Mouse (Mus musculus): ENCODE data around the gene Zfhx3.

Zfhx3 gene

DNA sequence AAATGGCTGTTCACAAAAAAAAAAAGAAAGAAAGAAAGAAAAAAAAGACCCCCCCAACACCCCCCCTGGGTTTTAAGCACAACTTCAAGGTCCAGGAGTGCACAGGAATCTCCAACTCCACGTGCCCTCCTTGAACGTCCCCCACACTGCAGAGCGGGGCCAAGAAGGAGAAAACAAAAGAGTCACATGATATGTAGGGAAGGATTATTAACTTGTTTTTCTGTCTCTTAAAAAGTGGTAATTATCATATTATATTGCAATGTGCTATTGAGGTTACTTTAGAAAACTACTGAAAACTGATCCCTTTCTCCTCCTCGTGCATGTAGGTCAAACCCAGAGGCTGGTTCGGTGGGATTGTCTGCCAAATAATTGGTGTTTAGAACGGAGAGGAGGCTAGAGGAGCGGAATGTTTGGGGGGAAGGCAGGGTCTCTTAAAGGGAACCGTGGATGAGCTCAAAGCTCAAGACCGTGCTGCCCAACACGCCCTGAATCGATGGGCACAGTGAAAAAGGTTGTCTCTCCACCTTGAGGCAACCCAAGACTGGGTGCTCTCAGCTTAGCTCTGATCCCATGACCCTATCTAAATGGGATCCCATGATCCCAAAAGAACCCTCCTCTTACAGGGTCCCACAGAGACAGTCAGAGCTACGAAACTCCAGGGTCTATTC, 612.3 kb downstream of the Zfhx3 start:
- DNase-seq = no peak

DNA sequence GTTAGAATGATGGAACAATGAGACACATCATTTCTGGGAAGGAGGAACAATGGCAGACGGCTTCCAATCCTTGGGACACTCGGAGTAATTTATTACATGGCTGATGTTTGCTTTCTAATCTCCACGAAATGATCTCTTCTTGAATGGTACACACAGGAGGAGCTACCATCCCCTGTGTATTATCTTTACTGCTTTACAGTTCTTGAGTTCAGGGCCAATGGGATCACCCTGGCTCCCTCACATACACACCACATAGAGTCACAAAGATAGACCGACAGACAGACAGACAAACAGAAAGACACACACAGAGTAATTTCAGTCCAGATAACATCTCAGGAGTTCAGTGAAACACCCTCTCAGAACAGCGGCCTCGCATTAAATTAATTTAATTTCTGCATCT, 621.0 kb downstream of the Zfhx3 start:
- no peak for DNase-seq

DNA sequence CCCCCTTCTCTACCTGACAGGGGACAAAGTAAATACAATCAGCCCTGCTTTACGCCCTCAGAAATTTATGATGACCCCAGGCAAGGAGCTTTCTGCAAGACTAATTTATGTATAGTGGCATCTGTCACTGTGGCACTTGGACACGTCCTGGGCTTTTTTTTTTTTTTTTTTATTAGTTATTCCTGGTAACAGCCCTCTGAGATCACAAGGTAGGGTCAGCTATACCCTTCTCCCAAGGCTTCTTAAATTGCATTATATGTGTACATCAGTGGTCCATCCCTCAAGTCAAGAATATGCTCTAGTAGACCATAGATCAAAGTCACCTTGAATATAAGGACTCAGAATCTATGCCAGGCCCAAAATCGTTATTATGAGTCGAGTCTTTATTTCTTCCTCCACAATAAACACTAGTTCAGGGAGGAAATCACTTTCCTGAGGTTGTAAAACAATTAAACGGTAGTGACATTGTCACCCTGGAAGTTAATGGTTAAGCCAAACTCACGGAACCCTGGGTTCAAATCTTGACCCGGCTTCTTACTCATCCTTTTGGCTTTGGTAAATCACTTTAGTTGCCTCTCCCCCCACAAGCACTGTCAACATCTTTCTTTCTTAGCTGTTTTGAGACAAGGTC, 621.6 kb downstream of the Zfhx3 start:
- DNase-seq = no peak

DNA sequence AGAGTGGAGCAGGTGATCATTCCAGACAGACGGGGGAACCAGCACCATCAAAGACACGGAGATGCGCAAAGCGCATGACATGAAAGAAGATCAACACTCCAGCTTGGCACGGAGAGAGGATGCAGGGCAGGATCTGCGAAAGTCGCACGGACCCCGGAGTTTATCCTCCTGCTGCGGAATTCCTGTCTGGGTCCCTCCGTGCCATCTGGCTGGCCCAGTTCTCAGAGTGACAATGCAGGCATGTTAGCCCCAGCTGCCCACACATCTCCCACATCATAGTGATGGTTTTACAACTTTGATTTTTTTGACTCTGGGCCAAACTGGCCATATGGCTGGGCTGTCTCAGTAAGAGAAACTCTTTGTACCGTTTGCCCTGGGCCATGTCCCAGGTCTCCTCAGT, 623.6 kb downstream of the Zfhx3 start:
- DNase-seq = no peak

DNA sequence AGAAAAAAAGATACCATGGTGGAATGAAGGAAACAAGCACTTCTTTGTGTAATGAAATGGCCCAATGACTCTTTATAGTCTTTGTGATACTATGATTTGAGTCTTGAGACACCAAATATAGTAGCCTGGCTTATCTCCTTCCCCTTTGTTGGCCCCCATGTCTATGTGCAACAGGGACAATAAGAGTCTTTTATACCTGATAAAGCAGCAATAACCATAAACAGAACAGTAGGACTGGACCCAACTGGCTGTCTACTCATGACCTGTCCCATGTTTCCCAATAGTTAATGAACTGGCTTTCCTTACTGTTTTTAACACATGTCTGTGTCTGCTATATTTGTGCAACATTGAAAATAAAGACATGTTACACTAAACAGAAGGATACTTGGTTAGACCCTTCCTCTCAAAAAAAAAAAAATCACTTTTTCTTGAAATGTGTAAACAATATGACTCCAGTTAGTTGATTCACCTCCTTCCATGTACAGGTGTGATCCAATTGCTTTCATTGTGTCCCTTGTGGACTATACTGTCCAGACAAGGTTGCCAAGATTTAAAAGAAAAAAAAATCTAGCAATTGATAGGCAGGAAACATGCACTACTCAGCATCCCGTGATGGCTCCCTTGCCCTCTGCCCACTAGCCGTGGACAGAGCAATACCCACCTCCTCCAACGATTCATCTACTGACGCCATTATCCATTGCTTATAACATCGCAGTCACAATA, 631.0 kb downstream of the Zfhx3 start:
- DNase-seq = no peak

DNA sequence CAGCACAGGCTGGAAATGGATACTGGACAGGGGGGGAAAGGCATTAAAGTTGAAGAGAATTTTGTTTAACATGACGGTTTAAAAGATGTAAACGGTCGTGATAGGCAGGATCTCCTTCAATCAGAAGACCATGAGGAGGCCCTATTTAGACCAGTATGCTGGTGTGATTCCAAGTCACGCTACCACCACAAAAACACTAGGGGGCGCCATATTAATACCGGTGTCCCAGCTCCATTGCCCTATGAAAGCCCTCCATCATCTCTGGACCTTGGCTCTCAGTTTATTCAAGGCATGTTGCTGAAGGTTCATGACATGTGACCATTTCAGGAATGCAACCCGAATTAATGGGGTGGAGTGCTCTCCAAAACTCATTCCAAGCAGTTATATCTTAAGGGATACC, 631.7 kb downstream of the Zfhx3 start:
- peak; percentile 52 for DNase-seq

DNA sequence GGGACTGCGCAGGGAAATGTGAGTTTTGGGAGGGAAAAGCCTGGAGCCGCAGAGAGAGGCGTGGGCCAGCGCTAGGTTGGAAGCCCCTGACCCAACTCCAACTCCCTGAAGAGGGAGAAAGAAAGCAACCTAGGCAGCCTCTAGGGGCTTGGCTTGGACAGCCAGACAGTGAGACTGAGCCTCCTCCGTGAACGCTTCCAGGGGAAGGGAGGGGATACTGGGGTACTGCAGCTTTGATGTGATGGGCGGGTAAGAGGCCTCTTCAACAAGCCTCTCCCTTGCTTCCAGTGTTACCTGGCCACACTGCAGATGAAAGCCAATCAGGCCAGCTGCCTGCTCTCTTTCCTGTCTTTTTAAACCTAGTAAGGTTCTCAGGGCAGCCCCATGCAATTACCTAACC, 635.1 kb downstream of the Zfhx3 start:
- no peak for DNase-seq

DNA sequence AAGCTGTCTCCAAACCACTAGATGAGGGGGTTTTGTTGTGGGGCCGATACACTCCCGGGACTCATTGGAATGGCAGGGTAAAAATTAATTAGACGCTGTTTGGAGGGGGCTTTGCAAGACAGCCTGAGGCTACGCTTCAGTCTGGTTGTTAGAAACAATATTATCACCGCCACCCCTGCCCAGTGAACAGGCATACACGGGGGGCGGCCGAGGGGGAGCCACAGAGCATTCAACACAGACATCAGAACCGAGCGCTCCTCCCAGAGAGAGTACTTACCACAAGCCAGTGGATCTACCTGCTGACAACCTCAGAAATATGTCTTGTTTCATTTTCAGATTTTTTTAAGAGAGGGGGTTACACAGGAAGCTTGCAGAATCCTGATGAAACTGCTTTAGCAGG, 635.9 kb downstream of the Zfhx3 start:
- DNase-seq = no peak

DNA sequence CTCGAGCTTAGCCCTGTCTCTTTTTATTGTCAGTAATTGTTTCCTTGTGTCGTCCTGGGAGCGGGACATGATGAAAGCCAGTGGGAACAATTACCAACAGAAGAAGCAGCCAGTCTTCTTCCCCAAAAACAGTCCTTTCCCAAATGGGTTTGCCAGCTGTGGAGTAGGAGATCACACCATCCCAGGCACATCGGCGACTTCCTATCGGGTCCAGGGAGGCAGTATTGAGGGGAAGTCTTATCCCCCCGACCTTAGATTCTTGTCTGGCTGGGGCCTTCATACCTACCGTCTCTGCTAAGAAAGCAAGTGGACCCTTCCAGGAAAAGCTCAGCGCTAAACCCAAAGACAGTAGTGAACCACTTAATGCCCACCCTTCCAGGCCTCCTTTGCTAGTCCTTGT, 637.4 kb downstream of the Zfhx3 start:
- DNase-seq = no peak

DNA sequence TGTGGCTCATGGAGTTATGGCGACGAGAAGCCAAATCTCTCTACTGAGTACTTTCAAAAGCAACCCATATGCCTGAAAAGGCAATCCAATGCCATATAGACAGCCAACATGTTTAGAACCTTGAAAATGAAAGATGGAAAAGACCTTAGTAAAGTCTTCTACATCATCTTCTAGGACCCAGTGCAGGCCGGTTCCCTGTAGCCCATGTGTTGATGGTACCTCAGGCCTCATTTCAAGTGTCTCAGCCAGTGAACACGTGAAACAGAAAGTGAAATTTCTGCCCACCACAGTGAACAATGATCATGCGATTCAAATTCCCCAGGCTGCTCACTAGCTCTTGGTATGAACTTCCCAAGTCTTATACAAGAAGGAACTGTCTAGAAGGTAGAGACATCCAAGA, 637.9 kb downstream of the Zfhx3 start:
- DNase-seq = no peak

DNA sequence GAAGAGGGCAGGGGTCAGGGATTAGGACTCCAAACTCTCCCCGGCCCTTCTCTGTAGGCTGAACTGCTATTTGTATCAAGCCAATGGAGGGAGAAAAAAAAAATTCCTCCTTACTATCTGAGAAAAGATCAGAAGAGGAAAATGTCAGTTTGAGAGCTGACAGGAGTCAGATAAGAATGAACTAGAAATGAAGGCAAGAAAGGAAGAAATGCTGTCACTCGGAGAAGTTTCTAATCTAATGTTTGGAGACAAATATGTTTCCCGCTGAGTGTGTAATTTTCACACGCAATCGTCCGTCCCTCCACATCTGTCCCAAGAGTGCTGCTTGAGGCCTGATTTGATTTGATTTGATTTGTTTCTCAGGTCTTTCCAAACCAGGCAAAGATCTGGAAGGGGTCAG, 639.1 kb downstream of the Zfhx3 start:
- no peak for DNase-seq

DNA sequence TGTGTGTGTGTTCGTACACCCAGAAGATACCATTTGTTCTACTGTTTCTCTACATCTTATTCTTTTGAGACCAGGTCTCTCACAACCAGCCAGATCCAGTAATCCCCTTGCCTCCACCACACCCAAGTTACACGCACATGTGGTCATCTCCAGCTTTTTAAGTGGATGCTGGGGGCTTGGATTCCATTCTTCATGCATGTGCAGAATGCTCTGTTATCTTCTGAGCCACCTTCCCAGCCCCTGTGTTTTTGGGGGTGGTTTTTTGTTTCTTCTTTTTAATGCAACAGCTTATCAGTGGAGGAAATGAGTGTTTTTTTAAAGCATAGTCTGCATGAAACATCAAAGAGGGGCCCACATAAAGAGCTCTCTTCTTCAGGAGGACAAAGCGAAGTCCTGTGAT, 639.8 kb downstream of the Zfhx3 start:
- peak; percentile 22 for DNase-seq

DNA sequence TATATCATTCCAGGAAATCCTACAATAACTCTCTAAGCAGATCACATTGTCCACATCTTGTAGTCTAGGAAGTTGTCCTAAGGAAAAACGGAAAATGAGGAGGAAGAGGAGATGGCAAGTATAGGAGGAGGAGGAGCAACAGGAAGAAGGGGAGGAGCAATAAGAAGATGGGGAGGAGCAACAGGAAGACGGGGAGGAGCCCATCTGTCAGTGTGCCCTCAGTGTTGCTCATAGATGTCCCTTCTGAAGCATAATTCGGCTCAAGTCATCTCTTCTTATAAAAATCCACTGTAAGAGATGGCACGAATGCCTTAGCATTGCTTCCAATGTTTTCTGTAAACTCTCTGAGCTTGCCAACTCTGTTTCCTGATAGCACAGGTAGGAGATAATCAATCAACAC, 640.8 kb downstream of the Zfhx3 start:
- DNase-seq = no peak

DNA sequence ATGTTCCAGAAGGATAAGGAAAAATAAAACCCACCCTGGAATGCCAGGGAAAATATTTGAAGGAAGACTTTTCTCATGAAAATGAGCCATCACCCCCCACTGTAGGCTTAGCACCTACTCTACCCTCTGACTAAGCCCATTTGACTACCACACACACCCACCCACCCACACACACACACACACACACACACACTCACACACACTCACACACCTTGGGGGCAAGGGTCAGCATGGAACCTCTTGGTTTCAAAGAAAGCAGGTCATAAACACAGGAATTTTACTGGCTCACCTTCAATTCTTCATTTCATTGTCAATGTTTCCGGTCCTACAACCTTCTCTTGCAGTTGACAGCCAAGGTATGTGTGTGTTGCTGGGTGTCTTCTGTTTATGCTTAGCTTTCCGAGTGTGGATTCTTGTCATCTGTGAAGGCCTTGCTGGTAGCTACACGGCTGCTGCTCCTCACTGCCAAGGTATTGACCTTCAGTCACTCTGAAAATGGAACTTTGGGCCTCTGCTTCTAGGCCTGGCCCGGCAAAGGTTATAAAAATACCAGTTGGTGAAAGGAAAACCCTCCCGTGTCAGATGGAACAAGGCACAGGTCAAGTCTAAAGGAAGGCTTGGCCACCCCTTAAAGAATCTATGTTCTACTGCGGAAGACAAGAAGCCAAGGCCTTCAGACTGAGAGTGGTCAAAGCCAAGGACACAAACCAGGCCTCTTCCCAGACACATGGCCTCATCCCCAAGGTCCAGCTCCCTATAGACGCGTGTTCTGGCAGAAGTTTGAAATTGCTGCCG, 641.6 kb downstream of the Zfhx3 start:
- DNase-seq = no peak

DNA sequence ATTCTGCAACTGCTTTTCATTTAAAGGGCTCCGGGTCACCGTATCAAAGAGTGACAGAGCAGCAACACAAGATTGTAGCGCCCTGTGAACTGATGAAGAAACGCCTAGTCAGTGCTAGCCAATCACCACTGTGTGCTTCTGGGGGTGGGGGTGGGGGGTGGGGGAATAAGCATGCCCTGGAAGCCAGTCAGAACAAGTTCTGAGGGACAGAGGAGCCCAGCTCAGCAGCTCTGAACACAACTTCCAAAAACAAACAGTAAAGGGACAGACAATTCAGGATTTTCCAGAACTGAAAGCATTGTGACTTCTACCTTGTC, 642.2 kb downstream of the Zfhx3 start:
- no peak for DNase-seq

DNA sequence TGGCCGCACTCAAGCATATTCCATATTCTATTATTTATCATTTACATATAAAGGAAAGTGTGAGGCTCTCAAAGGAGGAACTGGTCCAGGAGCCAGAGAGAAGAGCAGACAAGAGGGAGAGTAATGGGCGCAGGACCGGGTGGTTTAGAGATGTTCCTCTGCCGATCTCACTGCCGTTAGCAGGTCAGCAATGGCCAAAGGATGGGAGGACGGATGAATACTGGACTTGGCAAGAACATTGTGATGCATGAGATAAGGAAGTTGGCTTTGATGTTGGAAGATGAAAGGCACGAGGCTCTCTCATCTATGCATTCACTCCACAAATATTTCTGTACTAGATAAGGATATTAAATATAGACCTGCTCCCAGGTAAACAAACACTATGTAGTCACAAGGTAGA, 648.6 kb downstream of the Zfhx3 start:
- DNase-seq = no peak

DNA sequence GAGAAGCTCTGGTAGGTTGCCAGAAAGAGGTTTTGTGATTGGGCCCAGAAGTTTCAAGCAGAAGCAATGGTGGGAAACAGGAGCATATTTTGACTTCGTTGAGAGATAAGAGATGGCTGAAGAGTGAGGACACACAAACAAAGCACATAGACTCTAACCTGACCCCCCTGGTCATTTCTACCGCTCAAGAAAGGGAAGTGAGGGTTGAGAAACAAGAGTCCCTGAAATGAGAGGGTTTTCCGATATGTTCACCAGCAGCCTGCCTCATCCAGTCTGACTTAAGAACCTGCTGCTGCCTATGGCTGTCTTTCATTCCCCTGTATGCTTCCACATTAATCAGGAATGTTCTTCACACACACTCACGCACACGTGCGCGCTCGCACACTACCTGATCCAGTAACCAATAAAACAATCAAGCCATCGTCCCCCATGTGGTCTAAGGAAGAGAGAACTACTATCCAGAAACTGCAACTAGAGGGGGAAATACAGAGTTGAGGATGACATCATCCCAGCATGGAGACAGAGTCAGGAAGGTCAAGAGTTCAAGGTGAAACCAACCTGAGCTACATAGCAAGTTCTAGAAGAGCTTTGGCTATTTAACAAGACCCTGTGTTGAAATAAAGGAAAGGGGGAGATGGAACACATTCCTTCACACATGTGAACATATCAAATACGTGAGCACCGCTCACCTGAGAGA, 649.7 kb downstream of the Zfhx3 start:
- no peak for DNase-seq

DNA sequence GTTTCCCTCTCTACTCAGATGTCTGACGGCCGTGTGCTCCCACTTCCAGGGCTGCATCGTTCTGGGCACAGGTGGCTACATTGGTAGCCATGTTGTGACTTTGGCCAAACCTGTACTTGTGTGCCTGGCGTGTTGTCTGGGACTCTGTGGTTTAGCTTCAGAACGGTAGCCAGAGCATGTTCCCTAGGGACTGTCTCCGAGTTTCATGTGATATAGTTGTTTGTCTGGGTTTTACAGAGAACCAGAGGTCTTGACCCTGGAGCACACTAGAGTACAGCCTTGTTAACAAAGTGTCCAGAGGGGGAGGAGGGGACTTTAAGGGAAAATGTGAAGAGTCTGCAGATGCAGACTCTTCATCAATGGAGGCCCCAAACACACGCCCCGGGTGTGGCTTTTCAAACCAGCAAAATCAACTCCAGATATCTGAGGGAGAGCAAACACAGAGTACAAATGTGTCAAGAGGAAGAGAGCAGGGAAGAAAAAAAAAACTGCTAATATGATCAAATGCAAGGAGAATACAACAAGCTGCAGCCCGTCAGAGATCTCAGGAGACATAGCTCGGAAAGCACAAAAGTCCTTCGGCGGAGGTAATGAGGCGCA, 650.6 kb downstream of the Zfhx3 start:
- DNase-seq = peak; percentile 33

DNA sequence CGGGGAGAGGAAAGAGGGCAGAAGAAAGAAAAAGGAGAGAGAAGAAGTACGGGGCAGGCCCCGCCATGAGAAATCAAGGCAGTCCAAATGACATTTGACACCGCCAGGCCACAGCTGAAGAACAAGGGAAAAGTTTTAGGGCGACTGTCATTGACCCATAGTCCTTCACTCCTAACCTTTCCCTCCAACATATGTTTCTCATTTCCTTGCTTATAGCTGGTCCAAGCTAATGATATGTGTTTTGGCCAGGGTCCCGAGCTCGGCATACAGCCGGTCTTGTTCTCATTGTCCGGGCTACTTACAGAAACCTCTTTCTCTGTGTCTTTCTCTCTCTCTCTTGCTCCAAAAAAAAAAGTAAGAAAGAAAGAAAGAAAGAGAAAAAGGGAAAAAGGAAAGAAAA, 651.4 kb downstream of the Zfhx3 start:
- DNase-seq = no peak

DNA sequence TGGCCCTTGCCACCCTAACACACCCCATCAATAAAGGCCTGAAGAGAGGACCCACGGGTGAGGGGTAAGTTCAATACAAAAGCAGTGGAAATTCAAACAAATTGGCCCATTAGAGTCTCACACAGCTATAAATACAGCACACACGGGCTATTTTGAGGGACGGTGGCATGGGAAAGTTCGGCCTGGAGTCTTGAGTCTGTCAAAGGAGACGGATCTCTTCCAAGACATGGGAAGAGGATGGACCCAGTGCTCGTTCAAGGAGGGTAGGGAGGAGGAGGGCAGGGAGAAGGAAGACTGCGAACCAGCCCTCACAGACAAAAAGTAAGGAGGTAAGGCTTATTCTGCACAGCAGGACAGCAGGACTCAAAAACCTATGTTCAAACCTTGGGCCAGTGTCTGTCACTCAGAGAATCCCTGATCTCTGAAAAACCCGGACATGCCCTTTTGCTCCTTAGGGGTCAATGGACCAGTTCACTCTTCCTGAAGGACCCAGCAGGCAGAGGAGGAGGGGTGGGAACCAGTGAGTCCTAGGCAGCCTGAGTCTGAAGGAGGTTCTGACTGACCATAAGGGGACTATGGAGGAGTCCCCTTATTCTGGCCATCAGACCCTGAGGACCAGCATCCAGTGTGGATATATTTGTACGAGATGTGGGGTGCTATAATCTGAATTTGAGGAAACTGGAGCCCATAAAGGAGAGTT, 652.1 kb downstream of the Zfhx3 start:
- DNase-seq = no peak

DNA sequence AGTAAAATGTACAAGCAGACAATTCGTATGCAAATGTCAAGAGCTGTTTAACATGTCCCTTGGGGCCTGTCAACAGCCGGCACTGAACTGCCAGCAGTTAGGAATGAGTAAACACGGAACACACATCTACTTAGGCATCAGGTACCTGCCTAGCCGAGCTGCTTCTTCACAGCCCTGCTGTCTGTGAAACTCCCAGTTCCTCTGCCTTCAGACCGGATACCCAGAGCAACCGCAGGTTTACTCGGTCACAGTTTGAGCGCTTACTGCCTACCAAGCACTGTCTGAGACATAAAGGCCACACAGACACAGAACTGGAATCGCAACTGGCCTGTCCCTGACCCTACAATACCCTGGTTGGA, 652.6 kb downstream of the Zfhx3 start:
- DNase-seq = no peak
